Mouse (Mus musculus) T-cell, adult 2 months (primary cell): ENCODE measurements around the gene Gcn1l1.
"Not testable (repeated sequence)": the region's sequence is repeated elsewhere in the genome, so short reads cannot be mapped to it uniquely, and the experiment has no call there.

Source experiments
- DNase-seq: peaks from one replicate; pipeline ENCODE4 v3.0.0; 2022; ENCODE audit warnings: low spot score

Gcn1l1 gene

GRCm38 (mm10) chr5:115564737-115565393, at the start of gene Gcn1l1:
TSS of gene Gcn1l1 (plus strand) at chr5:115565254.
- DNase-seq: peak; percentile 72

DNA sequence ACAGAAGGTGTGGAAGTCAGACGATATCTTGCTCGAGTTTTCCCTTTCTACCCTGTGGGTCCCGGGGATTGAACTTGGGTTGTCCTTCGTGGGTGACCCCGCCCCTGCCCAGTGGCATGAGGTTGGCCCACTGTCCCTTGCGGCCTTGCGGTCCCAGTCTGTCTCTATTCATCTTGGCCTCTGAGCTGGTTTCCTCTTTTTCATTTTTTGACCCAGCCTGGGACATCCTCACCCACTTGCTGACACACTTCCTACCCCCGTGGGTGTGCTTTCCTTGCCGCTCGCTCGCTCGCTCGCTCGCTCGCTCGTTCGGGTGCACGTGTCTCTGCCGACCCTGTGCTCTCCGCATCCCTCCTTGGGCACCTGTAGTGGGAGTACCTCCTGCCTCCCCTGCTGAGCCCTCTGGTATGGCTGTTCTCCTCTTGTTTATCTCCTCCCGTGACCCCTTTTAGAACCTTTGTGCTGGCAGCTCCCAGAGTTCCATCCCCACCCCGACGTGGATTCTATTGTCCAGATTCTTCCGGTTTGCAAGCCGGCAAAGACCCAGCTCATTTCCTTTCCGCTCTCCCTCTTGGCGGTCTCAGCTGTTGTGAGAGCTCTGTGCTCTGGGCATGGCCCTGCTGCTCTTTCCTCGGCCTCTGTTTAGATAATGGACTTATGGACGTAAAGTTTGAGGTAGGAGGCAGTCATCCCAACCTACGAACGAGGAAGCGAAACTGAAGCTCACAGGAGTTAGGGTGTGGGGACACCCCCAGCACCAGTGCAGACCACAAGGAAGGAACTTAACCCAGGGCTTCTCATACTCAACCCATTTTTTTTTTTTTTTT, 48.8 kb upstream of the Gcn1l1 start:
- peak; percentile 53 for DNase-seq

DNA sequence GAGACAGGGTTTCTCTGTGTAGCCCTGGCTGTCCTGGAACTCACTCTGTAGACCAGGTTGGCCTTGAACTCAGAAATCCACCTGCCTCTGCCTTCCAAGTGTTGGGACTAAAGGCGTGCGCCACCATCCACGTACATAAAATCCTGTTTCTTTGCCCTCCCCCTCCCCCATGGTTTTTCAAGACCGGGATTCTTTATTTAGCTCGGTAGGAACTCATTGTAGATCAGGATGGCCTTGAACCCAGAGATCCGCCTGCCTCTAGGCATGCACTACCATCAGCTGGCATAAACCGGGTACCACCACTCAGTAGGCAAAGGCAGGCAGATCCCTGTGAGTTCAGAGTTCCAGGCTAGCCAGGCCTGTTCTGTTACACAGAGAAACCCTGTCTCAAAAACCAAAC, 48.1 kb upstream of the Gcn1l1 start:
- no peak for DNase-seq

DNA sequence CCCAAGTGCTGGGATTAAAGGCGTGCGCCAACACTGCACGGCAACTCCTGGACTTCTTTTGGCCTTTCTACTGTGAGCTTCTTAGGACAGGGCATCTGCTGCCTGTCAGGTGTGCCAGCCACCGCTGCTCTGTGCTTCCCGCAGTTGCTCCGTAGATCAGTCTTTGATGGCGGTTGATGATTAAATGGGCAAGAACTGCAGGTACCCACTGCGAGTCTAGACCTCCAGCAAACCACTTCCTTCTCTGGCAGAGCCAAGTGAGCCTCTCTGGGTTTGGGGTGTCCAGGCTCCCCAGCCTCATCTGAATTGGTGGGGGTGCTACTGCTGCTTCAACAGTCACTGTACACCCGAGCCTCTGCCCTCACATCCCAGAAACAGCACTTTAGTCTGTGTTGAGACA, 47.6 kb upstream of the Gcn1l1 start:
- peak; percentile 31 for DNase-seq

DNA sequence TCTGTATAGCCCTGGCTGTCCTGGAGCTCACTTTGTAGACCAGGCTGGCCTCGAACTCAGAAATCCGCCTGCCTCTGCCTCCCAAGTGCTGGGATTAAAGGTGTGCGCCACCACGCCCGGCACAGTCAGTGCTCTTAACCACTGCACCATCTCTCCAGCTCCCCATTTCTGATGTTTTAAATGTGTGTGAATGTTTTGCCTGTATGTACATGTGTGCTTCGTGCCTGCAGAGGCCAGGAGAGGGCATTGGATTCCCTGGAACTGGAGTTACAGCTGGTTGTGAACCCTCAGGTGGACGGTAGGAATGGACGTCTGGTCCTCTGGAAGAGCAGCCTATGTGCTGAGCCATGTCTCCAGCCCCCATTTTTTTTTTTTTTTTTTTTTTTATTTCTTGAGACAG, 46.8 kb upstream of the Gcn1l1 start:
- DNase-seq: not testable (repeated sequence)

DNA sequence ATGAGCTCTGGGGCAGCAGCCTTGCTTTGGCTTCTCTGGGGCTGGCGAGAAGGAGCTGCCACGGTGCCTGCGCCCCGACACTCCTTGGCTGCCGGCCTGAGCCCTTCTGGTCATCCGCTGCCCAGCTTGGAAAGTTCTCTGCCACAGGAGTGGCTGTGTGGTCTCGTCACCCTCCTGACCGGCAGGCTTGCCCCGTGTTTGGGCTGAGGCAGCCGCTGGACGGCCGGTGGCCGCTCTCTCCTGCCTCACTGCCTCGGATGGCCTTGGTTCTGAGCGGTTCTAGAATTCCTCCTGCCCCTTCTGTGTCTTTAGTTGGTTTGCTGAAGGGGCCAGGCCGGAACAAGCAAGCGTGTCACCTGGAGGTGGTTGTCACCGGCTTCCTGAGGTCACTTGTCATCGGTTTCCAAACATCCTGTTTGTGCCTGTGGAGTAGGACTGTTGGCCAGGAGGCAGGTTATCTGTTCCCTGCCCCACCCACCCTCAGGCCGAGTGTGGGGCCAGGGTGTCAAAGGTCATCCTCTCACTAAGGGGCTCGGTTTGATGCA, 44.7 kb upstream of the Gcn1l1 start:
- DNase-seq: no peak

DNA sequence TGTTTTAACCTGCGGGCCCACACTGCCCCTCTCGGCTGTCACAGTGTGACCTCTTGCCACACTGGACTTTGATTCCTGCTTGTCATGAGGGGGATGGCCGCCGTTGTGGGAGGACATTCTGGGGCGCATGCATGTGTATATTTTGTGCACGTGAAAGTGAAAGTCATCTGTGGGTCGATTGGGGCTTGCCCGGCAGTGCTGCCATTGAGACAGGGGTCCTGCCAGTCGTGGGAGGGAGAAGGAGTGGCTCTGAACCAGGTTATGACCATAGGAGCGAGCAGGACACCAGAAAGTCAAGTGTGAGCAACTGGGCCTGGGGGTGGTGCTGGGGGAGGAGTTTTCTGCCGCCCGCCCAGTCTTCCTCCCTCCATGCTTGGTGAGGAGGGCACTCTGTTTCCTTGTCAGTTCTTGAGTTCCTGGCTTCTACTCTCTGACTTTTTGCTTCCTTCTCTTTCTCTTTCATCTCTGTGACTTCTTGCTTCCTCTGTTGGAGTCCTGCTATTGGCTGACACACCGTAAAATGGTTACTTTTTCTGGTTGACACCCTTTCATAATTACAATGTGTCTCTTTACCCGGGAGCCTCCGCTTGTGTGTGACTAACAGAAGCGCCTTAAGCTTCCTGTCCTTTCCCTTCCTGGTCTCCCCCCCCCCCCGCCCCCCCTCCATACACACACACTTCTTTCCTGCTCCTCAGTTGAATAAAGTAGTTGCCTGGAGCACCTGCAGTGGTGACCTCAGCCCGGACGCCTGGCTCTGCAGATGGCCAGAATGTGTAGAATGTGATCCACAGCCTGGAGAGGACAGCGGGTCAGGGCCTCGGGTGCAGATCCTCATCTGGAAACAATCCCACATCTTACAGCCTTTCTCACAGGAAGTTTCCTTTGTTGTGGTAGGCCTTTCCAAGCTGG, 43.2 kb upstream of the Gcn1l1 start:
- DNase-seq: peak; percentile 72

GRCm38 (mm10) chr5:115522531-115522930, 42.5 kb upstream of the Gcn1l1 start:
- DNase-seq: no peak

DNA sequence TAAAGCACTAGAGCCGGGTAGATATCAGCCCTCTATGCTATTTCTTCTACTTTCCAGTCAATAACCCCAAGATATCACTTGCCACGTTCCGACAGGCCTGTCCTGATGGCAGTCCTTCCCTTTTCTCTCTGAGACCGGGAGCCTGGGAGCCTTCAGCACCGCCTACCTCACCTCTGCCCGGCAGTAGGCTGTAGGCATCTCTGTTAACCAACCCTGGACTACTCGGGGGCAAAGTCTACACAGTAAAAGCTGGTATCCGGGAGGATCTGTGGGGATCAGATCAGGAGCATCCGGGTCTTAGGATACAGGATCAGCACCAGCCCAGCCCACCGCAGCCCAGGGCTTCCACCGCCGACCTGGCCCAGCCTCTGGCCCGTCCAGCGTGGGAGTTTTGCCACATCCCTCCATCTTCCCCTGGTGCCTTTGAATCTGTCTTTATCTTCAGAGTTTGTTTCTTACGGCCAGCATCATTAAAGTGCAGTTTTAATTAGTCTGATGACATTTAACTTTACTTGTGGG, 42.0 kb upstream of the Gcn1l1 start:
- DNase-seq: no peak

- DNase-seq: no peak
Observed at GRCm38 (mm10) chr5:115523971-115524370, 41.1 kb upstream of the Gcn1l1 start.

GRCm38 (mm10) chr5:115524471-115524870, 40.6 kb upstream of the Gcn1l1 start:
- DNase-seq: no peak

GRCm38 (mm10) chr5:115525416-115525815, 39.6 kb upstream of the Gcn1l1 start:
- no peak for DNase-seq

DNA sequence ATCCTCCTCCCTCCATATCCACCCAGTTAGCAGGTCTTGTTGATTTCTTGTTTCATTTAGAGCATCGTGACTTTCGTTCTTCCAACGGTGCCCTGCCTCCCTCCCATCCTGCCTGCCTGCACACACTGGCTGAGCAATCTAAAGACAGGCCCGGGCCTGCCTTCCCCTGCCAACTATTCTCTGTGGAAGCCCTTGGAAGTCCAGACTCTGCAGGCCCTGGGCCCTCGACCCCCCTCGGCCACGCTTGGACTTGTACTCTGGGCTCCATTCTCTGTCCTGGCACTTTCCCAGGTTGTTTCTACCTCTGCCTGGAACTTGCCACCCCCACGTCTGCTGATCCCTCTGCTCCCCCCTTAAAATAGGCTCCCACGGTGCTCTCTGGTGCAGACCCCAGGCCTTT, 39.1 kb upstream of the Gcn1l1 start:
- DNase-seq: no peak

GRCm38 (mm10) chr5:115526456-115527202, 38.4 kb upstream of the Gcn1l1 start:
- DNase-seq: no peak

GRCm38 (mm10) chr5:115528128-115528527, 36.9 kb upstream of the Gcn1l1 start:
- DNase-seq: no peak

DNA sequence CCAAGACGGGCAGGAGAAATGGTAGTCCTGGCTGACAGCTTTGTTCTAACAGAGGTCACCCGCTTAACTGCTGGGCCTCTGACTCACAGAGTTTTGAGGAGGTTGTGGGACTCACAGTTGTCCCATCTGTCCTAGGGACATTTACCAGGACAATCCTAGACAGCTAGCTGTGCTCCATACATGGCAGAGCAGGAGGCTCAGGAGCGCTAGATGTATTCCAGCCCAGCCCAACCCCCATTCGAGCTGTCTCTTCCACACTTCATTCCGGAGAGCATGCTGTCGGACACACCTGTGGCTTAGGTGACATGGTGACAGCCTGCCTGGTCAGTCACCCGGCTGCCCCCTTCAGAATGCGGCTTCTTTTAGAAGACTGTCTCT, 35.7 kb upstream of the Gcn1l1 start:
- no peak for DNase-seq

GRCm38 (mm10) chr5:115529742-115530446, 35.2 kb upstream of the Gcn1l1 start:
- DNase-seq: no peak

- no peak for DNase-seq
Observed at GRCm38 (mm10) chr5:115530447-115530809, 34.6 kb upstream of the Gcn1l1 start.

DNA sequence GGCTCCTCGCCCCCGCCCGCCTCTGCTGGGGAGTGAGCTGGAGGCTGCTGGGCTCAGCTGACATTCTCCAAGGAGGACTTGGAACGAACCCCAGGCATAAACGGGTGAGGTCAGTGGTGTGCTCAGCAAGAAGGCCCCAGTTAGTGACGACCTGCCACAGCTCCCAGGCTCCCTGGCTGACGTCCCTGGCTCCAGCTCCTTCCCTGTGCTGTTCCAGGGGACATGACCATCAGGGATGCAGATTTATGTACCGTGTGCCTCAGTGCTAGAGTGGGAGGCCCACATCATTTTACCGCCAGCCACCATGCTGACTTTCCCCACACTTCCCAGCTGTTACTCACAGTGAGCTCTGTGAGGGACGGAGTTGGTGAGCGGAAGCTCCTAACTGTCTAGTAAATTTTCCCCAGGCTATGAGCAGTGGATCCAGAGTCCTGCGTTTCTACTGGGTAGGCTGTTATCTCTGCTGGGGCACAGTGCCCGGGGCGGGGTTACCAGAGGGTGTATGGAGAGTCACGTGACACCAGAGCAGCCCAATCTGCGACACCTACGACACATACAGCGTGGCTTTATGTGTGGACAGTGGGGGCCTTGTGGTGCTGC, 33.3 kb upstream of the Gcn1l1 start:
- no peak for DNase-seq

DNA sequence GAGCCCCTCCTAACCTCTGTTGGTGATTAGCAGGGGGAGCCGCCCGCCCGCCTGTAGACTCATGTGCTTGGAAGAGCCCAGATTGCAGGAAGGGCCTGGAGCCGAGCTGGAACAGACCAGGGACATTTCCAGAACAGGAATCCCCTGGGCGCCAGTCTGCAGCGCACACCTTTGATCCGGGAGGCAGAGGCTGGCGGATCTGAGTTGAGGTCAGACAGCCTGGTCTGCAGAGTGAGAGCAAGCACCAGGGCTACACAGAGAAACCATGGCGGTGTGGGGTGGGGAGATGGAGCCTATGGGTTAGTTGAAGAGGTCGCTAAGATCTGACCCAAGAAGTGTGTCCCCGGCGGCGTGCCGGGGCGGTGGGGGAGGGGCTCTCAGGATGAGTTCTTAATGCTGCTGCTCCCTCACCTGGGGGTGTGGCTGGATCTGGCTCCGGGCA, 30.7 kb upstream of the Gcn1l1 start:
- no peak for DNase-seq
